Mouse (Mus musculus) retina, postnatal 7 days (tissue): ENCODE data around the gene Rtp2.
A peak's percentile ranks its signal among the peaks of the same experiment; 100 is the strongest.

Experiments
- DNase-seq: peaks from one replicate; pipeline ENCODE4 v3.0.0-alpha.2; 2012; ENCODE audit warnings: low read depth, low spot score

Gene Rtp2

GRCm38 (mm10) chr16:23932294-23932693 is at the start of gene Rtp2:
Rtp2 (minus strand) TSS chr16:23932394.
- DNase-seq, result no peak

GRCm38 (mm10) chr16:23980991-23981720 is 49.0 kb upstream of the Rtp2 start:
- DNase-seq, result no peak

GRCm38 (mm10) chr16:23980201-23980870 is 48.1 kb upstream of the Rtp2 start:
- no peak for DNase-seq

GRCm38 (mm10) chr16:23979446-23979845 is 47.3 kb upstream of the Rtp2 start:
- DNase-seq, result no peak

- no peak for DNase-seq
These were observed 46.3 kb upstream of the Rtp2 start for GRCm38 (mm10) chr16:23978495-23978894.

- no peak for DNase-seq
These were observed 45.5 kb upstream of the Rtp2 start for GRCm38 (mm10) chr16:23977732-23978131.

- DNase-seq, result no peak
These were observed 44.0 kb upstream of the Rtp2 start for GRCm38 (mm10) chr16:23976196-23976595.

- no peak for DNase-seq
These were observed 41.6 kb upstream of the Rtp2 start for GRCm38 (mm10) chr16:23973635-23974367.

- DNase-seq, result no peak
These were observed 40.7 kb upstream of the Rtp2 start for GRCm38 (mm10) chr16:23972901-23973300.

- DNase-seq, result no peak
These were observed 40.0 kb upstream of the Rtp2 start for GRCm38 (mm10) chr16:23972126-23972740.

GRCm38 (mm10) chr16:23969919-23970318 is 37.7 kb upstream of the Rtp2 start:
- no peak for DNase-seq

GRCm38 (mm10) chr16:23968888-23969287 is 36.7 kb upstream of the Rtp2 start:
- DNase-seq, result no peak

GRCm38 (mm10) chr16:23967301-23967700 is 35.1 kb upstream of the Rtp2 start:
- DNase-seq, result no peak

GRCm38 (mm10) chr16:23966066-23966465 is 33.9 kb upstream of the Rtp2 start:
- DNase-seq, result no peak

GRCm38 (mm10) chr16:23964706-23965367 is 32.6 kb upstream of the Rtp2 start:
- DNase-seq, result no peak

GRCm38 (mm10) chr16:23963896-23964668 is 31.9 kb upstream of the Rtp2 start:
- no peak for DNase-seq

GRCm38 (mm10) chr16:23962401-23962800 is 30.2 kb upstream of the Rtp2 start:
- no peak for DNase-seq

GRCm38 (mm10) chr16:23958938-23959337 is 26.7 kb upstream of the Rtp2 start:
- DNase-seq, result no peak

- no peak for DNase-seq
These were observed 21.7 kb upstream of the Rtp2 start for GRCm38 (mm10) chr16:23953959-23954260.

- DNase-seq, result peak; percentile 50
These were observed 21.2 kb upstream of the Rtp2 start for GRCm38 (mm10) chr16:23953189-23953958.
